Mouse (Mus musculus) megakaryocyte, embryonic 14.5 days (primary cell): Measurements from ENCODE around the gene Slc2a6.

Experiments used
- FLI1 ChIP-seq: IDR thresholded peaks from 2 replicates; pipeline ENCODE4 v1.6.1; 2012; ENCODE audit warnings: low read length, inconsistent platforms, mixed read lengths
- GATA1 ChIP-seq: IDR thresholded peaks from 3 replicates; pipeline ENCODE4 v1.6.1; 2012; ENCODE audit warnings: mixed read lengths, low read length, inconsistent platforms, borderline replicate concordance

DNA sequence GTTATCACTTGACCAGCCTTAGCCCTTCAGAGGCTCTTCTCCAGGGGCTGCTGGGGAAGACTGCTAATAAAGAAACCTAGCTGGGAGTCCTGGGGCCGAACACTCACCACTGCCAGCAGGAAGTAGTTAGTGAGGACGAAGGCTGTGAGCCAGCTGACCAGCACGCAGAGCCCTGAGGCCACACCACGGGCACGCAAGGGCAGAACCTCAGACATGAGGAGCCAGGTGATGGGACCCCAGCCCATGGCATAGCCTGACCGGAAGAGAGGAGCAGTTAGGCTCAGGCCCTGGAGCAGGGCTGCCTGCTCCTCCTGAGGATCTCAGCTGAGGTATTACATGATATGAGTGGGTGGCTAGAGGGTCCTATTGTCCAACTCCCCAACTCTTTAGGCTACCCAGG is 5.2 kb downstream of the Slc2a6 start:
- TF ChIP-seq GATA1 = no peak
- no peak for TF ChIP-seq FLI1
